Mouse (Mus musculus): Measurements from ENCODE around the gene Zfp988. TPM values are rescaled to one million over a fixed set of nuclear protein-coding genes. Genes with fewer than 3 reads are reported as not detected.
A peak's percentile ranks its signal among the peaks of the same experiment; 100 is the strongest.
"Not testable (repeated sequence)": the region's sequence is repeated elsewhere in the genome, so short reads cannot be mapped to it uniquely, and the experiment has no call there.

Gene Zfp988
- total RNA-seq, 1 experiment from 2014 or later, result not detected

DNA sequence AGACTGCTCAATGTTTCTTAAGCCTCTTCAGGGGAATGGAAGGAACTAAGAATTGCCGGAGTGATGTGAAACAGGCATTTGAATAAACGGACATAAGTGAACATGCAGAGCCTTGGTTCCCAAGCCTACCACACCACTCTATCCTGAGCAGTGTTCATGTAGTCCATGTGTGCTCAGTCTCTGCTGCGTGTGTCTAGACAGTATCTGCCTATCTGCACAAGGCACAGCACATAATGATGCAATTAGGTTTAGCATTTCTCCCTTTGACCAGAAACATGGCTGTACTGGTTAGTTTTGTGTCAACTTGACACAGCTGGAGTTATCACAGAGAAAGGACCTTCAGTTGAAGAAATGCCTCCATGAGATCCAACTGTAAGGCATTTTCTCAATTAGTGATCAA lies 35.4 kb downstream of the Zfp988 start:
- ATAC-seq (replicated peaks; ENCODE audit: low read depth, poor library complexity, severe bottlenecking), result not testable (repeated sequence)

DNA sequence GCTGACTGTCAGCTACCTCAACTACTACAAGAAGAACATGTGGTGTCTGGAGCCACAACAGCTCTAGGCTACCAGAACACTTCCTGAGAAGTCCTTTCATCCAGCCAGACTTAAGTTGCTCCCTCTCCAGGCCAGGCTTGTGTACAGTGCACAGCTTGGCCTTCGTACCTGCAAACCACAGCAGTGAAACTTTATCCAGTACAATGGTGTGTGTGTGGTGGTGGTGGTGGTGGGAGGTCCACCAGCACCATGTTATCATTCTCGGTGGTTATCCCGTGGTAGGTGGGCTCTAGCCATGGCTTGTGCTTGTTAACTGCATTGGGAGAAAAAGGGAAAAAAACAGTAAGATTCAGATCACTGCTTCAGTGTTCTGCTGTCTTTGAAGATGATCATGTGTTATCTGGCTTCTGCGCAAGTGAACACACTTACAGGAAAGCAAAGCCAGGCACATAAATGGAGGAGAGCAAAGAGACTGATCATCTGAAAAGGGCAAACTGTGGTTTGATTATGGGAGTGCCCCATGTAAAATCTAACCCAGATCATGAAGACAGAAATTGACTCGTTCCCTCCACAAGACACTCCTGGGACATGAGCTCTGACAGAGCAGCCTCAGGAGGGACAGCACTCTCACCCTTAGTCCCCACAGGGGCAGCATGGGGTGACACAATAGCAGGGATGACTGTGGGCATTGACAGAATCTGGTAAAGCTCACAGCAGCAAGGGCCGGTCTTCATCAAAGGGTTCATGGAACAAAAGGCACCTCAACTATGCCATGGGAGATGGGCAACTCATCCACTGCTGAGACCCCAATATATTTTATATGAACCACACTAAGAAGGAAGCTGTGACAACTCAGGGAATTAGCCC lies 37.8 kb downstream of the Zfp988 start:
- ATAC-seq (replicated peaks; ENCODE audit: low read depth, poor library complexity, severe bottlenecking), result peak; percentile 58

DNA sequence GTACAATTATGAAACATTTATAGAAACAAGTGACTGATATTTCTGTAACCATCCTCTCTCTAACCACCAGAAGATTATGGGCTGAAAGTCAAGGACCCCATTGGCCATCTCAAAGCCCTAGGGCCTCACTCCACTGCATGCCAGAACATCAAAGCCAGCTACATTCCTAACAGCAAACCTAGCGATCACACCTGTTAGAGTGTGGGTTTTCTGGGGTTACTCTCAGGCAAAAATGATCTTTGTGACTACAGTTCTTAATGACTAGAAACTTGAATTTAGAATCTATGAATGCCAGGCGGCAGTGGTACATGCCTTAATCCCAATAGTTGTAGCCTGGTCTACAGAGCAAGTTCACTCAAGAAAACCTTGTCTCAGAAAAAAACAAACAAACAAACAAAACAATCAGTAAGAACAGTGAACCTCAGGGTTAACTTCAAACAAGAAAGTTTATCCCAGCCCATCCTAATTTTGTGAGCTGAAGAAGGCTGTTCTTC lies 39.6 kb downstream of the Zfp988 start:
- ATAC-seq (replicated peaks; ENCODE audit: low read depth, poor library complexity, severe bottlenecking), result not testable (repeated sequence)

DNA sequence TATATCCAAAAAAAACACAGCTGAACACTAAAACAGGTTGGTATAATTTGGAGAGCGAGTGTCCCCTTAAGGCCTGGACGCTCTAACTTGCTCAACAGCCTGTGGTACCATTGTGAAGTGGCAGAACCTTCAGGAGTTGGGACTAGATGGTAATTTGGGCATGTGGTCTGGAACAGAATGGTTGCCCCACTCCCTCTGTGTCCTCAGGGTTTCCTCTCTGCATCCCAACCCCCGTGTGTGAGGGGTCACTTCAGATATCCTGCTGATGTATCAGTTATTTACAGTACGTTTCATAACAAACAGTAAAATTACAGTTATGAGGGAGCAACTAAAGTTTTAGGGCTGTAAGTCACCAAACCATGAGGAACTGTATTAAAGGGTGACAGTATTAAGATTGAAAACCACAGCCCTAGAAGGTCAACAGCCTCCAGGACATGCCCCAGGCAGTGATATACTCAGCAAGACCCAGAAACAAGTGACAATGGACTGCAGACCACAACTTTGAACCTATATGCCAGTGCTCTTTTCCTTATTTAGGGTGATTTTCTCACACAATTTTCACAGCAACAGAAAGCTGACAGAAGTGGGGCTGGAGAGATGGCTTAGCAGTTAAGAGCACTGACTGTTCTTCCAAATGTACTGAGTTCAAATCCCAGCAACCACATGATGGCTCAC lies 41.0 kb downstream of the Zfp988 start:
- ATAC-seq (replicated peaks; ENCODE audit: low read depth, poor library complexity, severe bottlenecking), result not testable (repeated sequence)

DNA sequence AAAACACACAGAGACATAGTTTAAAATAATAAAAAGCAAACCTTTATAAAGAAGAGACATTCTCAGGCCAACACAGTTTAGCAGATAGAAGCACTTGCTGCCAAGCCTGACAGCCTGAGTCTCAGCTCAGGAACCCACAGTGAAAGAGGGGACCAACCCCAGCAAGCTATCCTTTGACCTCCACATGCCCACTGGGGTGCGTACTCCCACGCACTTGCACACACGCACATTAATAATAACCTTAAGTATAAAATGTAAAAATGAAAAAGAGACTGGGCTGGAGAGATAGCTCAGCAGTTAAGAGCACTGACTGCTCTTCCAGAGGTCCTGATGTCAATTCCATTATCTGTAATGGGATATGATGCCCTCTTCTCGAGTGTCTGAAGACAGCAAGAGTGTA lies 41.8 kb downstream of the Zfp988 start:
- not testable (repeated sequence) for ATAC-seq (replicated peaks; ENCODE audit: low read depth, poor library complexity, severe bottlenecking)

DNA sequence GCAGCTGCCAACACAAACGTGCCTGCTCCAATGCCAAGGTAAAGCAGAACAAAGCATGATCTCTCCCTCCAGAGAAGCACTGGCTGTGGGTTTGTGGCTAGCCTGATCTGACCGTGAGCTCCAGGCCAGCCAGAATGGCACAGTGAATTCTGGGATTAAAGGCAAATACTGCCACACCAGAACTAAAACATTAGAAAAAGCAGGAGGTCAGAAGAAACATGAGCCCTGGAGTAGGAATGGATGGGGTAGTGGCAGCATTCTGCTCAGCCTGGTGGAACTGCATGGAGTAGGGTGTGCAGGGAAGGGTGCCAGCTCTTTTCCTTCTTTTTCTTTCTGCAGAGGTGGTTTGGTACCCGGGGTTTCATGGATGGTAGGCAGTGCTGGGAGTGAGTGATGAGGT lies 42.4 kb downstream of the Zfp988 start:
- ATAC-seq (replicated peaks; ENCODE audit: low read depth, poor library complexity, severe bottlenecking), result not testable (repeated sequence)

DNA sequence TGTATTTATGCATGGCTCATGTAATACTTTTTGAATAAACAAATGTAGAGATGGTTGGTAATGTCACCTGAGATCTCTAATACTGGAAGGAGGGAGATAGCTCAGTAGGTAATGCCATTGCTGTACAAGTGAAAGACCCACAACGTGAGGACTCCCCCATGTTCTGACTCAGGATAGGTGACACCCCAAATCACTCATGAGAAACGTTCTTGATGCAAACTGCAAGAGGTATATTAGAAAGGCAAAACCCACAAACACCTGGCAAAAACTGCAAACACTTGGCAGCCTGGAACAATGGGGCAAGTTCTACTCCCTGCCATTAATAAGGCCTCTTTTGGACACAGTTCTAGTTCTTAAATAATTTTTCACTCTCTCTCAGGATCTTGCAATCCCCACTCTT lies 42.9 kb downstream of the Zfp988 start:
- ATAC-seq (replicated peaks; ENCODE audit: low read depth, poor library complexity, severe bottlenecking), result not testable (repeated sequence)

DNA sequence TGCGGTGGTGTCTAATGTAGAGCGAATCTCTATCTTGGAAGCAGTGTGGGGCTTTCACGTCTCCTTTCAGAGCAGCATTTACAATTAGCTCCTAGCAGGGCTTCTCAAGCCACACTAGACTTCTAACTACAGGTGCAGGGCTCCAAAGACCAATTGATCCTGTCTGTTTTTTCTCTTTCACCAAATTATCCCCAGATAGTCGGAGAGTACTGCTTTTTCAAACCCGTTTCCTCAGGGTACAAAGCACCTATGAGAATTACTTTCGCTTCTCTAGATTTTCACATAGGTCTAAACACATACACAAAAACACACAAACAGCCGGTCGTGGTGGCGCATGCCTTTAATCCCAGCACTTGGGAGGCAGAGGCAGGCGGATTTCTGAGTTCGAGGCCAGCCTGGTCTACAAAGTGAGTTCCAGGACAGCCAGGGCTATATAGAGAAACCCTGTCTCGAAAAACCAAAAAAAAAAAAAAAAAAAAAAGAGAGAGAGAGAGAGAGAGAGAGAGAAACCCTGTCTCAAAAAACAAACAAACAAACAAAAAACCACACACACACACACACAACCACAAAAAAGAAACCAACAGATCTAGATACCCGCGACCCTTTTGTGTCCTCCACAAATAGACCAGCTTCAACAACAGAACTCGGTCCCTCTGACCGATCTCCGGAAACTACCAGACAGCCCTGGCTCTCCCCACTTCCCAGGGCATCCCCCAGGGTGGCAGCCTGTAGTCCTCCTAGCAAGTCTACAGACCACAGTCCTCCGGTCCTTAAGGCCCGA lies 43.6 kb downstream of the Zfp988 start:
- not testable (repeated sequence) for ATAC-seq (replicated peaks; ENCODE audit: low read depth, poor library complexity, severe bottlenecking)

DNA sequence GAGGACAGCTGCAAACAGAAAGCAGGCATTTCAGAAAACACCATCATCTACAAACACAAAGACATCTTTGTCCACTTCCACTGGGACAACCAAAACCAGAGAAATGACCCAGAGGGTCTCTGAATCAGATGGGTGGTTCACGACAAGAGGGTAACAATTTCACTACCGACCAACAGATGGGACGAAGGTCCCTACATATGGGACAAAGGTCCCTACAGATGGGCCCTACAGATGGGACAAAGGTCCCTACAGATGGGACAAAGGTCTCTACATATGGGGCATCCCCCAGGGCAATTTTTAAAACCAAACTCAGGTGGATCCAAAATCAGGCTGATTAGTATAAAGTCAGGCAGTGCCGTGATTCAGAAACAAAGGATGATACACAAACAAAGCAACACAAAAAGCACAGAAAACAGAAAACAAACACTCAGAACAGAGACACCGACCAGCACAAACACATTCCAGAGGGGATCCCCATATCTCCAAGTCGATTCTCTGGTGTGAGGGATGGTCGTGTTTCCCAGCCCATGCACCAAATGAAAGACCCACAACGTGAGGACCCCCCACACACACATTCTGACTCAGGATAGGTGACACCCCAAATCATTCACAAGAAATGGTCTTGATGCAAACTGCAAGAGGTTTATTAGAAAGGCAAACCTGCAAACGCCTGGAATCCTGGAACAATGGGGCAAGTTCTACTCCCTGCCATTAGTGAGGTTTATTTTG lies 44.4 kb downstream of the Zfp988 start:
- not testable (repeated sequence) for ATAC-seq (replicated peaks; ENCODE audit: low read depth, poor library complexity, severe bottlenecking)

DNA sequence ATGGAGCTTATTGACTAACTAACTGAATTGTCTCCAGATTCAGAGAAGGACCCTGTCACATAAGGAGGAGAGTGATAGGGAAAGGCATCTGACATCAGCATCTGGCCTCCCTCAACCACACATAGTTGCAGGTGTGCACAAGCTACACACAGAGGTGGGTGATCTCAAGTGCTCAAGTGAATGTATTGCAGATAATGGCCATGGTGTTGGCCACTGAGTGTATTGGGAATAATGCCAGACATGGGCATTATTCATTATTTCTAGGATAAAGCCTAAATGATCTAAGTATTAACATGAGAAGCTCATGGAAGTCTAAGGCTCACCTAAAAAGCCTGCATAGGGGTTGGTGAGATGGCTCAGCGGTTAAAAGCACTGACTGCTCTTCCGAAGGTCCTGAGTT lies 45.1 kb downstream of the Zfp988 start:
- ATAC-seq (replicated peaks; ENCODE audit: low read depth, poor library complexity, severe bottlenecking), result not testable (repeated sequence)

DNA sequence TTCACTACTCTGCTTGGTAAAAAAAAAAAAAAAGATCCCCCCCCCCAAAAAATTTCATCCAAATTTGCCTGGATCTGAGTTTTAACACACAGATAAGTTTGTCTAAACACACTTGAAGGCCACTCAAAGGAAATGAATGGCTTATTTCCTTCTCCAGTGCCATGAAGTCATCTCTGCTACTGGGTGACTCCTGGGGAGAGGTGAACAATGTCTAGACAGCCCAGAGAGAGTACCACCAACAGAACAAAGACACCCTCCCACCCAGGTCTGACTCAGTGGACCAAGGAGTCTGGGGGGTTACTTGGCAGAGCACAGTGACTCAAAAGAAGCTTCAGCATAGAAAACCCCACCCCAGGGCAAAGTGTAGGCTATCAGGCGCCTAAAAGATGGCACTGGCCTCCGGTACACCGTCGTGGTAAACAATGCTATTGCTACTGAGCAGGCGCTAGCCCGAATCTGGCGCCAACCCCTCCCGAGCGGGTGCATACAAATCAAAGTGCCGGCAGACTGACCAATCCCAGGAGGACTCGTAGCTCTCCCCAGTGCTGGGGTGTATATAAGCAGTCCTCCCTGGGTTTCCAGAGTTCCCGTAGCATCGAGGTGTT lies 46.0 kb downstream of the Zfp988 start:
- ATAC-seq (replicated peaks; ENCODE audit: low read depth, poor library complexity, severe bottlenecking), result not testable (repeated sequence)

DNA sequence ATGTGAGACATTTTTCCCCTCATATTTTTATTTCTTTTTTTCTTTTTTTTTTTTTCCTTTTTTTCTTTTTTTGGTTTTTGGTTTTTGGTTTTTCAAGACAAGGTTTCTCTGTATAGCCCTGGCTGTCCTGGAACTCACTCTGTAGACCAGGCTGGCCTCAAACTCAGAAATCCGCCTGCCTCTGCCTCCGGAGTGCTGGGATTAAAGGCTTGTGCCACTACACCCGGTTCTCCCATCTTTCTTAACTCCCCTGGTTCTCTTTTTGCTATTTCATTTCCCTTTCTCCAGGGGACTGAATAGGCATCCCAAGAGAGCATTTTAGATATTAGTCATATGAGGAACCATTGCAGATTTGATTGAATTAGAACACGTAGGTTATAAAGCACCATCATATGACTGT lies 48.2 kb downstream of the Zfp988 start:
- not testable (repeated sequence) for ATAC-seq (replicated peaks; ENCODE audit: low read depth, poor library complexity, severe bottlenecking)

DNA sequence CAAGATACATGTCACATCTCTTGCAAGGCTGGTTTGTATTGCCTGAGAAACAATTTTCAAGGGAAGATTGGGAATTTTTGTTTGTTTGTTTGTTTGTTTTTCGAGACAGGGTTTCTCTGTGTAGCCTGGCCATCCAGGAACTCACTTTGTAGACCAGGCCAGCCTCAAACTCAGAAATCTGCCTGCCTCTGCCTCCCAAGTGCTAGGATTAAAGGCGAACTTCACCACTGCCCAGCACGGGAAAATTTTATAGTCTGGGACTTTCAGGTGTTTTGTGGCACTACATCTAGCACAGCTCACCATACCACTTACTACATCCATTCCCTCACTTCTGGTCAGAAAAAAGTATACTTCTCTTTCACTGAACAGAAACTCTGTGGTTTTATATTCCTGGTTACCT lies 50.6 kb downstream of the Zfp988 start:
- ATAC-seq (replicated peaks; ENCODE audit: low read depth, poor library complexity, severe bottlenecking), result not testable (repeated sequence)

DNA sequence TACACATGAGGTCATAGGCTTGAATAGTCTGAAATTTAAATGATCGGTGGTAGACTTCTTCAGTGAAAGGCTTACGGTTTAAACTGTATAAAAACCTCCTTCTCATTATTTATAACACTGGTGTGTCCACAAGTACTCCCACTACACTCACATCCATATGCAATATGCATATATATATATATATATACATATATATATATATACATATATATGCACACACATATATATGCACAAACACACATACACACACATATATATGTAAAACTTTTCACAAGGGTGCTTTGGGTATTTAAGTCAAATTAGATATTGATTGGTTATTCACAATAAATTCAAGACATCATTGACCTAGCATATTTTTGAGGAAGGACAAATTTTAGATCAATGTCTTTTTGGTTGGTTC lies 51.7 kb downstream of the Zfp988 start:
- not testable (repeated sequence) for ATAC-seq (replicated peaks; ENCODE audit: low read depth, poor library complexity, severe bottlenecking)

DNA sequence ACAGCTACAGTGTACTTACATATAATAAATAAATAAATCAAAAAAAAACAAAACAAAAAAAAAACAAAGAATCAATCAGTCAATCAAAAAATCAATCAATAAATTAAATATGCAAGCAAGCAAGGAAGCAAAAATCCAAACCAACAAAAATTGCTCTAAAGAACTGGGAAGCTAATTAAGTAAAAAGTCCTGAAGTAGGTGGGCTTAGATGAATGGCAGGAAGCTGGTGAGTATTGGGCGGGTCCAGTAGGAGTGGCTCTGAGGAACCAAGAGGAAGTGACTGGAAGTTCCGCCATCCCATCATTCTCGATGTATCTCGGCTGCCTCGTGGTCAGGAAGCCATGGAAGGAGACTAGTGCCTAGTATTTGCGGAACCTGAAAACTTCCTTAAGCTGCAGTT lies 55.5 kb downstream of the Zfp988 start, which contains the start of gene Zfp978:
Gene Zfp978, plus strand, starts transcription at position 301 of the 400 bp plus-strand sequence.
- ATAC-seq (replicated peaks; ENCODE audit: low read depth, poor library complexity, severe bottlenecking), result not testable (repeated sequence)

DNA sequence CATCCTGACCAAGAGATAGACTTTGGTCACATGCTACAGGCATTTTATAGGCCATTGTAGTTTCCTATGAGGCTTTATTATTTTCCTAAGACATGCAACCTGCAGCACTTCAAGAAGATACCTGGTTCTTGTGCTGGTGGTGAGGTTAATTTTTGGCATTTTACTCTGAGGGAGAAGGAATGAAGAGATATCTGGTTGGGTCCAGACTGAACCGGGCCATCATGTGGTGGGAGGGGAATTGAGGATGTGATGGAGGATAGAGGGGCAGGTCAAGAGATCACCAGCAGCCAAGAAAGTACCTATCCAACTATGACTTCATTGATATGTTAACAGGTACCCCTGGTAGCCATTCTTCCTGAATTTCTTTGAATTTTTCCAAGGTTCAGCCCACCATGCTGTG lies 56.4 kb downstream of the Zfp988 start:
- not testable (repeated sequence) for ATAC-seq (replicated peaks; ENCODE audit: low read depth, poor library complexity, severe bottlenecking)

DNA sequence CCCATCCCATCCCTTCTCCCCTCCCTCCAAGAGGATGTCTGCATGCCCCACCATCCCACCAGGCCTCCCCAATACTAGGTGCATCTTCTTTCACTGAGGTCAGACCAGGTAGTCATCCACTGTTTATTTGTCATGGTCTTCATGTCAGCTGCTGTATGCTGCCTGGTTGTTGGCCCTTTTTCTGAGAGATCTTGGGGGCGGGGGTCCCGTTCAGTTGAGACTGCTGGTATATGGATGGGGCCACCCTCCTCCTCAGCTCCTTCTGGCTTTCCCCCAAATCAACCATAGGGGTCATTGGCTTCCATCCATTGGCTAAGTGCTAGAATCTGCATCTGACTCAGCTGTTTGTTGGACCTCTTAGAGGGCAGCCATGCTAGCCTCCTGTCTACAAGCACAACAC lies 64.1 kb downstream of the Zfp988 start:
- ATAC-seq (replicated peaks; ENCODE audit: low read depth, poor library complexity, severe bottlenecking), result 0 out of 2 replicates have a peak, but pooled peaks have one; percentile 42

DNA sequence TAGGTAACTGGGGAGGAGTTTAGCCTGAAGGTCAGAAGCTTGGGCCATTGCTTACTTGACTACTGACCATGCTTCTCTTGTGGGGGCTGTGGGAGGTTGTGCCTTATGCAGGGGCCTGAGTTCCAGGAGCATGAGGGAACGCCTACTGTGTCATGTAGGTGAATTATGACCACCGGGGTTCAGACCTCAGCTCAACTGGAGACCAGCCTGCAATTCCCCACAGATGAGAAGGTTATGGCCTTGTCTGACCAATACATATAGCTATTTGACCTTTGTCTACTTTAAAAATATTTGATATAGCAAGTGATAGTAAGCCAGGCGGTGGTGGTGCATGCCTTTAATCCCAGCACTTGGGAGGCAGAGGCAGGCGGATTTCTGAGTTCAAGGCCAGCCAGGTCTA lies 77.7 kb downstream of the Zfp988 start:
- ATAC-seq (replicated peaks; ENCODE audit: low read depth, poor library complexity, severe bottlenecking), result not testable (repeated sequence)

Measured in common myeloid progenitor, adult 5-6 weeks (primary cell).